Mouse (Mus musculus) kidney, adult 2 months (tissue): ENCODE results near the gene Ddx49. TPM values are rescaled to one million over a fixed set of nuclear protein-coding genes. Genes with fewer than 3 reads are reported as not detected.

ENCODE experiments used
- DNase-seq: peaks from one replicate; pipeline ENCODE4 v3.0.0; 2021
- H3K27ac ChIP-seq: fragments of 200-500 bp; 2 replicates; pipeline ENCODE4 v1.5.1; 2012; ENCODE audit warnings: low read depth, low read length, control low read depth, inconsistent platforms; ENCODE audit not compliant: insufficient read depth
- H3K27me3 ChIP-seq: fragments of 200-500 bp; replicated peaks from 2 replicates; pipeline ENCODE4 v1.6.1; 2012; ENCODE audit warnings: mild to moderate bottlenecking, moderate library complexity, low read length, inconsistent platforms; ENCODE audit not compliant: control insufficient read depth, insufficient read depth
- H3K36me3 ChIP-seq: fragments of 200-500 bp; 2 replicates; pipeline ENCODE4 v1.6.1; 2012; ENCODE audit warnings: mild to moderate bottlenecking, moderate library complexity, low read length, inconsistent platforms; ENCODE audit not compliant: control insufficient read depth, insufficient read depth
- H3K4me1 ChIP-seq: fragments of 200-500 bp; 2 replicates; pipeline ENCODE4 v1.6.1; 2011; ENCODE audit warnings: low read length; ENCODE audit not compliant: control insufficient read depth, insufficient read depth
- H3K4me3 ChIP-seq: fragments of 200-500 bp; 2 replicates; pipeline ENCODE4 v1.5.1; 2011; ENCODE audit warnings: mild to moderate bottlenecking, low read depth, low read length, control low read depth; ENCODE audit not compliant: insufficient read depth
- CTCF ChIP-seq: fragments of 200-500 bp; conservative IDR thresholded peaks from 2 replicates; pipeline ENCODE4 v1.5.1; 2011; ENCODE audit warnings: low read depth, mild to moderate bottlenecking, control low read depth, low read length, moderate library complexity, mixed read lengths; ENCODE audit not compliant: insufficient read depth, insufficient read length
- POLR2A ChIP-seq: fragments of 200-500 bp; IDR thresholded peaks from one replicate; pipeline ENCODE4 v1.6.1; 2011; ENCODE audit warnings: low read depth, low read length, control low read depth
- WGBS: fragments of 180-500 bp; shearing (Covaris S2); methylation state at CpG from one replicate; pipeline ENCODE4 v1.1.7; 2018; 5-methylcytosine and 5-hydroxymethylcytosine counted together
- polyA plus RNA-seq: library from polyadenylated mRNA; depleted of rRNA; stranded (reverse); fragments of >200 nt; gene quantifications from 2 replicates; pipeline ENCODE4 v1.2.3, GENCODE M21; 2012

Ddx49 gene
- polyA plus RNA-seq, 1 experiment = 38.8 TPM

DNA sequence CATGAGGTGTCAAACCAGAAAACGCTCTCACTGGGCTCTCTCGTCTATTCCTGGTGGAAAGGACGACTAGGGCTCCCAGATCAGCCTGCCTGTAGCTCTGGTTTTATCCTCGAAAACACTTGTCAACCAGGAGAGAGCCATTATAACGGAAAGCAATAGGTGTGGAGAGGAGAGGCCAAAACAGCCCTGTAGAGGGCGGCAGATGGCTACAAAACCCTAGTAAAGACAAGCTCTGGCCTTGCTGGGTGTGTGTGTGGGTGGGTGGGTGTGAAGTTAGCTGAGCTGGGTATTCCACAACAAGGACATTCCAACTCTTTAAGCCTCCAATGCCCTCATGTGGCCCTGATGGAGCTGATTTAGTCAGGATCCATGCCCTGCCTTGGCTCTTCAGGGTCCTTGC, 41.4 kb upstream of the Ddx49 start:
- Histone ChIP-seq H3K27me3 (no peaks in the 10 kb centered on the region), H3K4me1 (peaks cover 16% of the 10 kb centered on the region), H3K4me3 (no peak overlapping the region), H3K36me3 (no peaks in the 10 kb centered on the region), H3K27ac (no peak overlapping the region)
- WGBS = 48% methylated on average over 6 of the region's 6 CpGs
- peak; percentile 65 for TF ChIP-seq CTCF
- no peak for TF ChIP-seq POLR2A
- no peak for DNase-seq

DNA sequence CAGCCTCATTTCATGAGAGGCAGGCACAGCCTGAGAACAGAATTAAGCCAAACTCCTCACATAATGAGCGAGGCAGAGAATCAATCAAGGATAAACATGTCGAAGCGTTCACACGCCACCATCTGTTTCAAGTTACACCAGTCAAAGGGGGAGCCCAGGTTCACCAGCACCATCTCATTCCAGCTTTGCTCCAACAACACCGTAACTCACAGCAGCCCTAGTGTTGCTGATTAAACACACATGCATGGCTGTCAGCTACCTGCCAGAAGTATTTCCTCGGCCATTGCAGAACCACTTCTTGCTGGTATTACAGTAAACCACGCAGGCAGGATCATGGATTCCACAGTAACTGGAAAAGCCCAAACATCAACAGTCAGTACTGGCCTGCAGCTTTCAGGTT, 40.8 kb upstream of the Ddx49 start:
- H3K36me3 ChIP-seq = no peaks in the 10 kb centered on the region; the same call in 1 of the 2 replicates
- no peaks in the 10 kb centered on the region for H3K27me3 ChIP-seq
- DNase-seq = no peak
- H3K4me1 ChIP-seq = peaks cover 10% of the 10 kb centered on the region; the same call in 1 of the 2 replicates
- no peak overlapping the region for H3K4me3 ChIP-seq
- WGBS = 76% methylated on average over 7 of the region's 7 CpGs
- H3K27ac ChIP-seq = no peak overlapping the region
- TF ChIP-seq CTCF = no peak
- TF ChIP-seq POLR2A = no peak

DNA sequence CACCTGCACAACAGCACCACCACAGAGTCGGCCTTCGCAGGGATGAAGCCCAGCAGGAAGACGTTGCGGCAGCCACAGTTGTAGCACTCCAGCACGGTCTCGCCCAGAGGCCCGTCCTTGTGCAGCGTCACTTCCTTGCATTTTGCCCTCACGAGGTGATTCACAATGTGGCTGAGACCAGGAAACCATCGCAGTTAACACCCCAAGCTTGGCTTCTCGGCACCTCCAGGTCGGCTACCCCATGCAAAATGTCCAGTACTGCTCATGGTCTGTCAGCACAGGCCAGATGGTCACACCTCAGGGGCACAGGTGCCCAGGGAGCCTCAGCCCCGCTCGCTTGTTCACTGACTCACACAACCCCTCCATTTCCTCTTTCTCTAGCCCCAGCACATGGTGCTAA, 39.7 kb upstream of the Ddx49 start:
- H3K36me3 ChIP-seq = no peaks in the 10 kb centered on the region; the same call in 1 of the 2 replicates
- no peak for TF ChIP-seq POLR2A
- no peak for TF ChIP-seq CTCF
- H3K27me3 ChIP-seq = no peaks in the 10 kb centered on the region
- H3K27ac ChIP-seq = no peak overlapping the region
- H3K4me3 ChIP-seq = no peak overlapping the region
- 84% methylated on average over 14 of the region's 14 CpGs for WGBS
- DNase-seq = no peak
- H3K4me1 ChIP-seq = peaks cover 3% of the 10 kb centered on the region; the same call in 1 of the 2 replicates

DNA sequence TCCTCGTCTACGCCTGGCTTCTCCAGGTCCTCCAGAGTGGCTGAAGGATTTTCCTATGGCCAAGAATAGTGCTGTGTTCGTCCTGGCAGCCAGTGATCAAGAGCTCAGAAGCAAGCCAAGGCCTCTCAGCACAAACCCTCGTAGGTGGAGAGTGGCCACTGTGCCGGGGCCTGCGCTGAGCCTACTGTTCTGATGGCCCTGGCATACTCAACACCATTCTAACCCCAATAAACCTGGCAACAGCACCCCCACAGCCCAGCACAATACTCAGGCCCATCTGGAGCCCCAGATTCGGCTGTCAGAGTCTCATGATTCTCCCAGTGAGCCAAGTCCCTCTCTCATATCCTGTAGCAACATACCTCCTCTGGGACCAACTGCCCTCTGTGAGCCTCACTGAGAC, 38.4 kb upstream of the Ddx49 start:
- H3K4me1 ChIP-seq = no peaks in the 10 kb centered on the region
- no peak for DNase-seq
- 91% methylated on average over 7 of the region's 7 CpGs for WGBS
- no peak overlapping the region for H3K4me3 ChIP-seq
- H3K27ac ChIP-seq = no peak overlapping the region
- H3K36me3 ChIP-seq = no peaks in the 10 kb centered on the region; the same call in 1 of the 2 replicates
- no peaks in the 10 kb centered on the region for H3K27me3 ChIP-seq
- TF ChIP-seq CTCF (no peak), POLR2A (no peak)

DNA sequence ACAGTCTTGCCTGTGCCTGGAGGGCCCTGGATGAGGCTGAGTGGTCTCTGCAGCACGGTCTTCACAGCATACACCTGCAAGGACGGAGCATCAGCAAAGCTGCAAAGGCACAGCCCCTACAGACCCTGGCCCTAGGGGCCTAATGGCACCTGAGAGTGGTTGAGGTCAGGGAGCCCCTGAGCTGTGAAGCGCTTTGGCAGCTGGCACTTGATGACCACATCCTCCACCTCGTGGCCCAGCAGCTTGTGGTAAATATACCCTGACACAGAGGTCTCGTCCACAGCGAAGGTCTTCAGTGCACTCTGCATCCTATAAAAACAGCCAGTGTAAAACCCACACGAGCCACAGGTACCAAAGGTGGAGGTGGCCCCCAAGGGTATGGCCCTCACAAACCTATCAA, 36.6 kb upstream of the Ddx49 start:
- H3K27me3 ChIP-seq = no peaks in the 10 kb centered on the region
- WGBS = 88% methylated on average over 7 of the region's 7 CpGs
- H3K27ac ChIP-seq = no peak overlapping the region
- no peak for DNase-seq
- TF ChIP-seq POLR2A (no peak), CTCF (no peak)
- H3K36me3 ChIP-seq = no peaks in the 10 kb centered on the region; the same call in none of the 2 replicates
- H3K4me1 ChIP-seq = no peaks in the 10 kb centered on the region
- H3K4me3 ChIP-seq = no peak overlapping the region

DNA sequence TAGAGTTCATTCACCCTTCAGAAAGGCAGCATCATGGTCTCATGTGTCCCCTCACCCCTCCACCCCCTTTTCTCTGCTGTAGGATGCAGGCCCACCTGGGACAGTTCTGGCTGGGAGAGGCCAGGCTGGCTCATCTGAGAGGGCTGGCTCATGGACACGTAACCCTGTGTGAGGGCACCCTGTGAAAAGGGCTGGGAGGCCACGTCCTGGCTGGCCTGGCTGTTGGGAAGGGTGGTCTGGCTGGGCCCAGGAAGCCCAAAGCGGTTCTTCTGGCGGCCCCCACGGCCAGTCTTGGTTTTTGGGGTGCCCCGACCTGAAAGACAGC, 30.6 kb upstream of the Ddx49 start:
- H3K36me3 ChIP-seq = peaks cover 3% of the 10 kb centered on the region
- no peaks in the 10 kb centered on the region for H3K4me1 ChIP-seq
- no peak for DNase-seq
- 94% methylated on average over 6 of the region's 6 CpGs for WGBS
- H3K27me3 ChIP-seq = no peaks in the 10 kb centered on the region
- no peak for TF ChIP-seq POLR2A
- no peak for TF ChIP-seq CTCF
- H3K27ac ChIP-seq = no peak overlapping the region
- H3K4me3 ChIP-seq = no peak overlapping the region

DNA sequence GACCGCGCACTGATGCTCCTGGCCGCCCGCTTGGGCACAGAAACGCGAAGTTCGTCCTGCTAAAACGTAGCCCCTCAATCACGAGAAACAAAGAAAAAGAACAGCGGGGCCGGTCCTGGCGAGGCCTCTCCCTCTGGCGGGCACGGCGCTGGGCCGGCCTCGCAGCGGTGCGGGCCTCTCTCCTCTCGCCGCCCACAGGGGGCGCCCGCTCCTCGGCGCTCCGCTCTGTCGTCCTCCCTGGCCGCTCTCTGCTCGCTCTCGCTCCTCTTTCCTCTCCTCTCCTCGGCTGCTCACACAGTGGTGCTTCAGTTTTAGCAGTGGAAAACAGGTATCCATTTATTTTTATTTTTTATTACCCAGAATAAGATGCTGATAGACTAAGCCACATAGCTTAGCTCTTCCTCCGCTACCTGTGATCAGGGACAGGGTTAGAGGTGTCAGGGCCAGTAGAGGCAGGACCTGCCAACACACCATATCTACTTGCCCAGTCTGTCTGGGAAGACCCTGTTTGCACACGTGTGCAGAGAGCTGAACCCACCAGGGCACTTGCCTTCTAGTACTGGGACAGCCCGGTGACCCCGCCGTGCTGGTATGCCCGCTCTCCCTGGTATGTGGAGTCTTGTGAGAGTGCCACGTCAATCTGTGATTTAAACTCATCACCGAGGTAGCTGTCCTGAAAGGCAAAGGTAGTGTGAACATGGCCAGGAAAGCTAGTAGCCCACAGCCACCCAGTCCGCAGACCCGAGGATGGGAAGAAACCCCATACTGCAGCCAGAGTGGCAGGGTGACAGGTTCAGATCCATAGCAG, 30.0 kb upstream of the Ddx49 start:
- peak; percentile 49 for DNase-seq
- H3K4me3 ChIP-seq = no peak overlapping the region
- WGBS = 52% methylated on average over 41 of the region's 41 CpGs
- no peak overlapping the region for H3K27ac ChIP-seq
- no peaks in the 10 kb centered on the region for H3K27me3 ChIP-seq
- H3K36me3 ChIP-seq = peaks cover 3% of the 10 kb centered on the region
- H3K4me1 ChIP-seq = no peaks in the 10 kb centered on the region
- TF ChIP-seq POLR2A = no peak

DNA sequence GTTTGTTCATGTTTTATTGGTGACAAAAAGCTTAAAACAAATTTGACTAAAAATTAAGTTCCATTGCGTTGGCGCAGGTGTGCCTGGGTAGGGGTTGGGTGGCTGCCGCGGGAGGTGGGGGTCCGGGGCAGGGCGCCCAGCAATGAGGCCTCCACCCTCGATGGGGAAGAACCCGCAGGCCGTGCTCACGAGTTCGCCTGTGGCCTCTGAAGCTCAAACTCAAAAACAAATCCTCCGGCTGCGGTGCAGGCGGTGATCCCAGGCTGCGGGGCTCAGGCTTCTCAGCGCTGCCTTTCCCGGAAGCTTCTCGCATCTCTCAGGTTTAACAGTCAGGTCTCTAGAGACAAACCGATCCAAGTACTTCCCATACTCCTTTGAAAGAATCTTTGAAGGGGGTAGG, 29.2 kb upstream of the Ddx49 start:
- peaks cover 3% of the 10 kb centered on the region for H3K36me3 ChIP-seq
- H3K4me1 ChIP-seq = no peaks in the 10 kb centered on the region
- no peak overlapping the region for H3K27ac ChIP-seq
- no peak for TF ChIP-seq CTCF
- no peak for TF ChIP-seq POLR2A
- H3K4me3 ChIP-seq = no peak overlapping the region
- H3K27me3 ChIP-seq = no peaks in the 10 kb centered on the region
- WGBS = 93% methylated on average over 19 of the region's 19 CpGs
- no peak for DNase-seq
